Mouse (Mus musculus): ENCODE data around the gene Osbpl8. TPM values are rescaled to one million over a fixed set of nuclear protein-coding genes. Genes with fewer than 3 reads are reported as not detected.
A peak's percentile ranks its signal among the peaks of the same experiment; 100 is the strongest.

Osbpl8 gene
- total and polyA plus RNA-seq, 2 experiments from 2014 or later = 15.8 to 36.3 TPM

DNA sequence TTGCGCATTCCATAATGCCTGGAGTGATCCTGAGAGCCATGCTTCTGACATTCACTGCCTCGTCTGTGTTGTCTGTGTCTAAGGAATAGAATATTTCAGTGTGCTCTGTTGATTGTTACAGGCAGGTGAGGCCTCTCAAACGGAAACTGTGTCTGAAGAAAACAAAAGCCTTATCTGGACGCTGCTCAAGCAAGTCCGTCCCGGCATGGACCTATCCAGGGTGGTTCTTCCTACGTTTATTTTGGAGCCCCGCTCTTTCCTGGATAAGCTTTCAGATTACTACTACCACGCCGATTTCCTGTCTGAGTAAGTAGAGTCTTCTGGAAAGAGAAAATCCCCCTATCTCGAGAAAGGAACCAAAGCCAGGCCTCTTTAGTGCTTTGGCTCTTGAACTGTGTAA is 108.4 kb downstream of the Osbpl8 start:
- no peak overlapping the region for H3K27ac ChIP-seq
- no peaks in the 10 kb centered on the region for H3K9me3 ChIP-seq (ENCODE audit: low read length)
- no peaks in the 10 kb centered on the region for H3K27me3 ChIP-seq (ENCODE audit: insufficient read depth, low read length)
- no peak overlapping the region for H3K9ac ChIP-seq (replicated peaks; ENCODE audit: low read length)
- TF ChIP-seq CTCF (IDR thresholded peaks at IDR 0.05; ENCODE audit: low read depth) = no peak
- ATAC-seq = no peak
- DNase-seq (ENCODE audit: low spot score) = no peak
- H3K4me3 ChIP-seq (ENCODE audit: low read length) = no peak overlapping the region
- no peak overlapping the region for H3K4me2 ChIP-seq (ENCODE audit: low read depth, low read length)
- peaks cover 29% of the 10 kb centered on the region for H3K36me3 ChIP-seq (ENCODE audit: insufficient read depth, low read length)
- H3K4me1 ChIP-seq (ENCODE audit: insufficient read depth, low read length) = no peaks in the 10 kb centered on the region
- 77% methylated on average over 11 of the region's 11 CpGs for WGBS

DNA sequence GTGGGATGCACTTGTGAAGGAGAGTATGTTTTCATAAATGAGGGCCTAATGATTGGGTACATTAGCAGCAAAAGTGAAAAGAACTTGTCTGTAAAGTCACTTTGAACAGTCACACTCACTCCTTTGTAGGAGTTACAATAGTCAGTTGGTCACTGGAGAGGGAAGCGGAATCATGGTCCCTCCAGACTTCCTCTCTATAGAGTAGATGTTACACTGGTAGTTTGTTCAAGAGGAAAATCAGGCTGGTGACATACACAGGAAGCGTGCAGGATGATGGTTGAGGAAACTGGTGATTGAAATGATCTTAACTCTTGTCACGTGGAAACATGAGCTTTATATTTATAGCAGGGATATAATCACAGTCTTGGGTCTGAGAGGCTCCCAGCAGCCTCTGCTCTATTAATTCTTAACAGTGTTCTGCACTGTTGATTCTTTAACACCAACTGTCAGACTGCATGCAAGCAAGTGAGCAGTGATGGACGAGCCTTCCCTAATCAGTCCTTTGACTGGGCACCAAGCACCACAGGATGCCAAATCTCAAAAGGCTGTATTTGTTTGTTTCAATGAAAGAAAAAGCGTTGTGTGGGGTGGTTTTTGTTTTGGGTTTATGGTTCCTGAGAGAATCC is 109.0 kb downstream of the Osbpl8 start:
- Histone ChIP-seq H3K27me3 (ENCODE audit: insufficient read depth, low read length) (no peaks in the 10 kb centered on the region), H3K27ac (no peak overlapping the region), H3K4me3 (ENCODE audit: low read length) (no peak overlapping the region), H3K4me2 (ENCODE audit: low read depth, low read length) (no peak overlapping the region), H3K9me3 (ENCODE audit: low read length) (no peaks in the 10 kb centered on the region), H3K36me3 (ENCODE audit: insufficient read depth, low read length) (peaks cover 34% of the 10 kb centered on the region), H3K4me1 (ENCODE audit: insufficient read depth, low read length) (no peaks in the 10 kb centered on the region), H3K9ac (replicated peaks; ENCODE audit: low read length) (no peak overlapping the region)
- WGBS = 28% methylated on average over 5 of the region's 5 CpGs
- DNase-seq (ENCODE audit: low spot score) (no peak), ATAC-seq (no peak)
- TF ChIP-seq CTCF (IDR thresholded peaks at IDR 0.05; ENCODE audit: low read depth) = no peak

DNA sequence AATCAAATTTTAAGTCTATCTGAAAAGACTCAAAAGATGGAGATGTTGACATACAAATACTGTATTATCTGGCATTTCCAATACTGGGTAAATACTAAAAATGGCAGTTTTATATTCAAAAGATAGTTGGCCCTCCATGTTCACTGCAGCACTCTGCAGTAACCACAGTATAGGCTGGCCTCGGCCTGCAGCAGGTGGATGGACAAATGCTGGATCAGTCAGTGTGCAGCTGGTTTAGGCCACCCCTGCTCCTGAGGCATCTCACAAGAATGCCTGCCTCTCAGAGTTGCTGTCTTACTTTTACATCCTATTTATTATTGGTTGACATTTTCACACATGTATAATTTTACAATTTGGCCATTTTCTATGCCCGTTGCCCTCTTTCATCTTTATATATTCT is 111.3 kb downstream of the Osbpl8 start:
- no peak overlapping the region for H3K9ac ChIP-seq (replicated peaks; ENCODE audit: low read length)
- no peak overlapping the region for H3K4me2 ChIP-seq (ENCODE audit: low read depth, low read length)
- no peaks in the 10 kb centered on the region for H3K9me3 ChIP-seq (ENCODE audit: low read length)
- no peak overlapping the region for H3K27ac ChIP-seq
- TF ChIP-seq CTCF (IDR thresholded peaks at IDR 0.05; ENCODE audit: low read depth) = no peak
- H3K4me3 ChIP-seq (ENCODE audit: low read length) = no peak overlapping the region
- H3K4me1 ChIP-seq (ENCODE audit: insufficient read depth, low read length) = no peaks in the 10 kb centered on the region
- 94% methylated on average over 2 of the region's 2 CpGs for WGBS
- H3K36me3 ChIP-seq (ENCODE audit: insufficient read depth, low read length) = peaks cover 33% of the 10 kb centered on the region
- DNase-seq (ENCODE audit: low spot score) = no peak
- no peak for ATAC-seq
- H3K27me3 ChIP-seq (ENCODE audit: insufficient read depth, low read length) = no peaks in the 10 kb centered on the region

DNA sequence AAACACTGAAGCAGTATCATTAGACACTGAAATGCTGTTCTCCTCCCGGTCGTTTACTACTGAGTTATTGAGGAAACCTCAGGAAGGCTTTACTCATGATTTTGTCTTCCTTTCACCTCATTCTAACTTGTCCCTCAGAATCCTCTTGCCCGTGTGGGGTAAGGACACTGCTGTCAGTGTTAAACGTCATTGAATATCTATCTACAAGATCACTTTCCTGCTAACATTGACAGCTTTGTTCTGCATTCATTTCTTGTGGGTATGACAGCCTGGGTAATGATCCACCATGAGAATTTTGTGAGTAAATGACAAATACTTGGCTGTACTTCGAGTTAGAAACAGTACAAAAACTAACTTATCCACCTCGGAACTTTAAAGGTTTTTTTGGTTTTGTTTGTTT is 133.1 kb downstream of the Osbpl8 start:
- no peaks in the 10 kb centered on the region for H3K36me3 ChIP-seq (ENCODE audit: insufficient read depth, low read length)
- DNase-seq (ENCODE audit: low spot score) (no peak), ATAC-seq (no peak)
- TF ChIP-seq CTCF (IDR thresholded peaks at IDR 0.05; ENCODE audit: low read depth) = no peak
- peak overlapping the region; percentile 75 for H3K4me3 ChIP-seq (ENCODE audit: low read length)
- no peaks in the 10 kb centered on the region for H3K4me1 ChIP-seq (ENCODE audit: insufficient read depth, low read length)
- H3K4me2 ChIP-seq (ENCODE audit: low read depth, low read length) = peak overlapping the region; percentile 69
- H3K27ac ChIP-seq = peak overlapping the region; percentile 87
- WGBS = 42% methylated on average over 6 of the region's 6 CpGs
- peak overlapping the region; percentile 77; the same call in 1 of the 2 replicates for H3K9ac ChIP-seq (replicated peaks; ENCODE audit: low read length)
- H3K27me3 ChIP-seq (ENCODE audit: insufficient read depth, low read length) = no peaks in the 10 kb centered on the region
- H3K9me3 ChIP-seq (ENCODE audit: low read length) = no peaks in the 10 kb centered on the region

DNA sequence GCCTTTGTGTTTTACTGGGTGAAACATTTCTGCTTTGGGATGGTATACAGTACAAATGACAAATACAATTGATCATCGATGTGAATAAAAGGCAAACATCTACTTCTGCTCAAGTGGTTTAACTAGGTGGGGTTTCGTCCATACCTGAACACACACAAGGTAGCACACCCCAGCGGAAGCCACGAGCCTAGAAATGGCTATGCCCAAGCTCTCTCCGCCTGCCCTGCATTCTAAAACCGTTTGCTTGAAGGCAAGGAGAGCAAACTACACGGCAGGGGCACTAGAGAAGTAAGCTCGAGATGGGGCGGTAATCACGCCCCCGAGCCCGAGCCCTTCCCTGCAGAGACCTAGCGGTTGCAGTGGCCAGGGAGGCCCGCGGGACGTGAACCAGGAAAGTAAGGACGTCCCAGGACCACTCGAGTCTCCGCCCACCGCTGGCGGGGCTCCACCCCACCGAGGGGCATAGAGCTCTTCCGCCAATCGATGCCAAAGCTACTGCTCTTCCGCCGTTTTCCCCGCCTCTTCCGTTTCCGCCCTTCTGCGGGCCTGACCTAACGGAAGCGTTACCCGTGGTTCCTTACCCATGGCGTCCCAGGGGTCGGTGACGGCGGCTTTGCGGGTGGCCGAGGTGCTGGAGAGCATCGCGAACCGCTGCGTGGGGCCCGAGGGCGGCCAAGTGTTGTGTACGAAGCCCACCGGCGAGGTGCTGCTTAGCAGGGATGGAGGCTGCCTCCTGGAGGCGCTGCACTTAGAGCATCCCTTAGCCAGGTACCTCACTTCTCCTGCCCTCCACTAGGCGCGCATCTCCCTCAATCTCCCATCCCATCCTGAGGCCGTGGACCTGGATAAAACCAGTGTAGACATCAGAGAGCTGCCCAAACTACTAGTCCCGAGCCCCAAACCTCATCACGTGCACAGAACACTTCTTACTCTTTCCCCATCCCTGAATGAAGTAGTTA is 133.9 kb downstream of the Osbpl8 start, which contains the start of gene Bbs10:
Gene Bbs10, plus strand, starts transcription at position 540 of the 959 bp plus-strand sequence.
- WGBS = 1% methylated on average over 54 of the region's 54 CpGs
- H3K4me3 ChIP-seq (ENCODE audit: low read length) = peak within 1 kb of the TSS; percentile 75
- H3K36me3 ChIP-seq (ENCODE audit: insufficient read depth, low read length) = no peaks in the 10 kb centered on the region
- no peaks in the 10 kb centered on the region for H3K9me3 ChIP-seq (ENCODE audit: low read length)
- H3K27me3 ChIP-seq (ENCODE audit: insufficient read depth, low read length) = no peaks in the 10 kb centered on the region
- DNase-seq (ENCODE audit: low spot score) (peak; percentile 99), ATAC-seq (peak; percentile 99)
- peak; percentile 92 for TF ChIP-seq CTCF (IDR thresholded peaks at IDR 0.05; ENCODE audit: low read depth)
- peak within 1 kb of the TSS; percentile 77 for H3K9ac ChIP-seq (replicated peaks; ENCODE audit: low read length)
- peak within 1 kb of the TSS; percentile 69 for H3K4me2 ChIP-seq (ENCODE audit: low read depth, low read length)
- H3K4me1 ChIP-seq (ENCODE audit: insufficient read depth, low read length) = no peaks in the 10 kb centered on the region
- H3K27ac ChIP-seq = peak within 1 kb of the TSS; percentile 87

DNA sequence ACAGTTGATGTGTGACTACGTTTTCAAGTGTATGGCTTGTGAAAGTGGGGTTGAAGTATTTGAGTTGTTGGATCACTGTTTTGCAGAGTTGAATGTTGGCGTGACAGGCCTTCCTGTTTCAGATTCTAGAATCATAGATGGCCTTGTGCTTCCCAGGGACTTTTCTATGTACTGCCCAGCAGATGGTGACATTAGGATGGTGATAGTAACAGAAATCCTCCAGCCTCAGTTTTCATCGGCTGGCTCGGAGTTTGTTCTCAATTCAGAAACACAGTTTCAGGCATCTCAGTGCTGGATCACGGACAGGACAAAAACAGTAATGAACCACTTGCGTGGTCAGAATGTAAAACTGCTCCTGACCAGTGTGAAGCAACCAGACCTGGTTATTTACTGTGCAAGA is 135.0 kb downstream of the Osbpl8 start:
- Histone ChIP-seq H3K4me2 (ENCODE audit: low read depth, low read length) (no peak overlapping the region), H3K4me1 (ENCODE audit: insufficient read depth, low read length) (no peaks in the 10 kb centered on the region), H3K9ac (replicated peaks; ENCODE audit: low read length) (no peak overlapping the region), H3K27me3 (ENCODE audit: insufficient read depth, low read length) (no peaks in the 10 kb centered on the region), H3K36me3 (ENCODE audit: insufficient read depth, low read length) (no peaks in the 10 kb centered on the region), H3K27ac (no peak overlapping the region; the same call in 1 of the 2 replicates), H3K4me3 (ENCODE audit: low read length) (no peak overlapping the region), H3K9me3 (ENCODE audit: low read length) (no peaks in the 10 kb centered on the region)
- DNase-seq (ENCODE audit: low spot score) (peak; percentile 59), ATAC-seq (no peak)
- WGBS = 56% methylated on average over 6 of the region's 6 CpGs
- TF ChIP-seq CTCF (IDR thresholded peaks at IDR 0.05; ENCODE audit: low read depth) = peak; percentile 61
